Mouse (Mus musculus): ENCODE data around the gene Tmem231.

GRCm38 (mm10) chr8:111964351-111964750 is 30.7 kb upstream of the Tmem231 start:
- TF ChIP-seq POLR2A (IDR thresholded peaks at IDR 0.05; ENCODE audit: borderline replicate concordance, extremely low read depth, low read depth, low read length) = no peak
- TF ChIP-seq CTCF (IDR thresholded peaks at IDR 0.05; ENCODE audit: insufficient read depth, low read length) = no peak
